Mouse (Mus musculus): ENCODE measurements at regions not wholly inside any gene's neighbourhood (a gene's known extent, or its start where the extent isn't known, plus 50 kb on each side); places are given as distances from the start of the nearest gene placed in this dataset.
"Not testable (repeated sequence)": the region's sequence is repeated elsewhere in the genome, so short reads cannot be mapped to it uniquely, and the experiment has no call there.

DNA sequence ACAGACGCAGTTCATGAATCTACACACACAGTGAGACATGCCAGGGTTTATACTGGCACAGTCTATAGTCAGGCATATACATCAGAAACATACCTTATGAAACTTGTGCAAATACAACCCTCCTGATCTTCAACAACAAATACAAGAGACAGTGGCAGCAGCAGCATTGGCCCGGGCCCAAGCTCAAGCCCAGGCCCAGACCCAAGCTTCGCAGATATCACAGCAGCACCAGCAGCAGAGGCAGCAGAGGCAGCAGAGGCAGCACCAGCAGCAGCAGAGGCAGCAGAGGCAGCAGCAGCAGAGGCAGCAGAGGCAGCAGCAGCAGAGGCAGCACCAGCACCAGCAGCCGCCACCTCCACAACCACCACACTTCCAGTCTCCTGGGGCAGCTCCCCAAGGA, 80.0 kb downstream of the Samd9l start:
- no peak for ATAC-seq (ENCODE audit: insufficient number of reproducible peaks, low FRiP score, low TSS enrichment, low read depth)

DNA sequence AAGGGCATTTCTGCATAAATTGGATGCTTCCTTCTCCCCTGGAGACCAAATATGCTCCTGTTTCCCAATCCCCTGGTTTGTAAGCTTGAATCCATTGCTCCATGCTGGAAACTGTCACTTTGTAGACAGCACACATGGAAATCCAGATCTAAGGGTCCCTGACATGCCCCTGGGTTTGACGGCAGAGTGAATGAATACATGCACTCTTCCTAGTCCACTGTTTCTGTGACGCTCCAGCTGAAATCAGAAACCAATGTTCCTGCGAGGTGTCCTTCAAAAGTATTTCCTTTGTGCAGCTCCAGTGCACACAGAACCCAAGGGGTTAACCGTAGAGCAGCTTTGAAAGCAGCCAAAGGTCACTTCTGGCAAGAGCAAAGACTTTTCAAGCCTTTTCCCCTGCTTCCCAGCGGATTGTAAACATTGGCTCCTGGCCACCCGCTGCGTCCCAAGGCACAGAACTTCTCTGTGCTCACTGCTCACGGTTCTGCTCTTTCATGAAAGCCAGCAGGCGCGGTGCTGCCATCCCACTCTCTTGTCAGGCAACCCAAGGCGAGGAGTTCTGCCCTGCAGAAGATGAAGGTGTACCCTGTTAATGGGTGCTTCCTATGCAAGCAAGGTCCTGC, 91.7 kb downstream of the Samd9l start:
- peak overlapping the region; percentile 76; the same call in 1 of the 2 replicates for H3K27ac ChIP-seq (replicated peaks; ENCODE audit: low read depth, low read length)
- peak; percentile 68 for DNase-seq (ENCODE audit: low spot score)
- H3K9me3 ChIP-seq (ENCODE audit: control insufficient read depth, low read length); H3K9ac ChIP-seq (ENCODE audit: low read length); ATAC-seq (ENCODE audit: insufficient number of reproducible peaks, low FRiP score, low TSS enrichment, low read depth); H3K4me3 ChIP-seq (ENCODE audit: low read depth, low read length); H3K27me3 ChIP-seq (ENCODE audit: control insufficient read depth, insufficient read depth, low read length); H3K36me3 ChIP-seq (ENCODE audit: control insufficient read depth, insufficient read depth, low read length); H3K4me1 ChIP-seq (ENCODE audit: control insufficient read depth, insufficient read depth, low read length): not testable (repeated sequence)
- H3K4me2 ChIP-seq (ENCODE audit: low read depth, severe bottlenecking): peak overlapping the region; percentile 10; the same call in 1 of the 2 replicates
- under 1% methylated on average over 11 of the region's 11 CpGs for WGBS

More for the DNA sequence above, 80.0 kb downstream of the Samd9l start:
- no peak overlapping the region for H3K4me3 ChIP-seq (ENCODE audit: low read depth, low read length)
- no peak overlapping the region for H3K4me2 ChIP-seq (ENCODE audit: low read depth, severe bottlenecking)
- DNase-seq (ENCODE audit: low spot score): no peak
- no peaks in the 10 kb centered on the region; the same call in 1 of the 2 replicates for H3K9me3 ChIP-seq (ENCODE audit: control insufficient read depth, low read length)
- no peak overlapping the region for H3K27ac ChIP-seq (replicated peaks; ENCODE audit: low read depth, low read length)
- no peaks in the 10 kb centered on the region for H3K4me1 ChIP-seq (ENCODE audit: control insufficient read depth, insufficient read depth, low read length)
- H3K27me3 ChIP-seq (ENCODE audit: control insufficient read depth, insufficient read depth, low read length): no peaks in the 10 kb centered on the region
- WGBS: 93% methylated on average over 4 of the region's 4 CpGs
- H3K36me3 ChIP-seq (ENCODE audit: control insufficient read depth, insufficient read depth, low read length): no peaks in the 10 kb centered on the region
- H3K9ac ChIP-seq (ENCODE audit: low read length): no peak overlapping the region

DNA sequence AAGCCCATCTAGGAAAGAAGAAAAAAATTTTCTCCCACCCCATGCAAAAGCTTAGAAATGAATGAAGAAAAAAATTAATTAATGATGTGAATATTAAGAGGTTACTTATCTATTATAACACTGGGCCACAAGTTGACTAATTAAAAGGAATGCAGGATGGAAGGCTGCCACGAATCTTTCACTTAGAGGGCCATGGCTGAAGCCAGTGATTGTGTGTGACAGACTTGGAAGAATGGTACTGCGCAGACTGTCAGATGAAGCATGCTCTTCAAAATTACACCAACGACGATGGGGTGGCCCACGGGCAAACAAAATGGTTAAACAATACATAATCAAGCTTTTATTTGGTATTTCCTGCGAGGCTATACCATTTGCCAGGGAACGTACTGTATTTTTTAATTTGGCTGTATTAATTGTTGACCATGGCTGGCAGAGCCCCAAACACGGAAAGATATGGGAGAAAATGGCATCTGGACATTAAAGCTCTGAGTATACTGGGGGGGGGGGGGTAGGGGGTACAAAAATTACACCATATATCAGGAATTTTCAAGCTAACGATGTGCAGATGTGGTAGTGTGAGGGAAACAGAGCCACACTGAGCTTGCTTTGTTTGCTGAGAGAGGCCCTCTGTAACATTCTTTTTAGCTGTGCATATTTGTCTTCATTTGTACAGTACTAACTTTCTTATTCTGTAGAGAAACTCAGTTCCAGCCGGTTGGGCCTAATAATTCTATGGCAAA, 94.3 kb downstream of the Samd9l start:
- not testable (repeated sequence) for H3K4me3 ChIP-seq (ENCODE audit: low read depth, low read length); H3K9me3 ChIP-seq (ENCODE audit: control insufficient read depth, low read length); H3K9ac ChIP-seq (ENCODE audit: low read length); H3K4me1 ChIP-seq (ENCODE audit: control insufficient read depth, insufficient read depth, low read length); H3K27ac ChIP-seq (replicated peaks; ENCODE audit: low read depth, low read length); H3K36me3 ChIP-seq (ENCODE audit: control insufficient read depth, insufficient read depth, low read length); ATAC-seq (ENCODE audit: insufficient number of reproducible peaks, low FRiP score, low TSS enrichment, low read depth); H3K27me3 ChIP-seq (ENCODE audit: control insufficient read depth, insufficient read depth, low read length); H3K4me2 ChIP-seq (ENCODE audit: low read depth, severe bottlenecking)
- peak; percentile 24 for DNase-seq (ENCODE audit: low spot score)
- 40% methylated on average over 10 of the region's 10 CpGs for WGBS

DNA sequence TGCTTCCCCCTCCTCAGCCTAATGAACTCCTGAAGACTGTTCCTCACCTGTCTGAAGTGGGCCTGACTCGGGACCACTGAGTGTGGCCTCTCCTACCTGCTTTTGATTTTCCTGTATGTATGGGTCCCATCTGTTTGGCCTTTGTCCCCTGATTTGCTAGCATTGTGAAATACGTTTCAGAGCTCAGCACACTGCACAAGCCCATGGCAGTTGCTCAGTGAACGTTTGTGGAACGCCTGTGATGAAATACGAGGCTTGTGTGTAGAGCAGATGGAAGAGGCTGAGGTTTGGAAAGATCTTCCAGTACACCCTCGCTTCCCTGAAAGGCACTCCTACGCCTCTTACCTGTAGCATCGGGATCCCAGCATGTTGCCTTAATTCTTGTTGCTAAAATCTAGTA, 106.1 kb downstream of the Samd9l start:
- not testable (repeated sequence) for H3K9ac ChIP-seq (ENCODE audit: low read length); H3K9me3 ChIP-seq (ENCODE audit: control insufficient read depth, low read length); H3K36me3 ChIP-seq (ENCODE audit: control insufficient read depth, insufficient read depth, low read length); ATAC-seq (ENCODE audit: insufficient number of reproducible peaks, low FRiP score, low TSS enrichment, low read depth); H3K27ac ChIP-seq (replicated peaks; ENCODE audit: low read depth, low read length); H3K27me3 ChIP-seq (ENCODE audit: control insufficient read depth, insufficient read depth, low read length); H3K4me2 ChIP-seq (ENCODE audit: low read depth, severe bottlenecking); H3K4me1 ChIP-seq (ENCODE audit: control insufficient read depth, insufficient read depth, low read length); H3K4me3 ChIP-seq (ENCODE audit: low read depth, low read length); DNase-seq (ENCODE audit: low spot score)
- 79% methylated on average over 8 of the region's 8 CpGs for WGBS

DNA sequence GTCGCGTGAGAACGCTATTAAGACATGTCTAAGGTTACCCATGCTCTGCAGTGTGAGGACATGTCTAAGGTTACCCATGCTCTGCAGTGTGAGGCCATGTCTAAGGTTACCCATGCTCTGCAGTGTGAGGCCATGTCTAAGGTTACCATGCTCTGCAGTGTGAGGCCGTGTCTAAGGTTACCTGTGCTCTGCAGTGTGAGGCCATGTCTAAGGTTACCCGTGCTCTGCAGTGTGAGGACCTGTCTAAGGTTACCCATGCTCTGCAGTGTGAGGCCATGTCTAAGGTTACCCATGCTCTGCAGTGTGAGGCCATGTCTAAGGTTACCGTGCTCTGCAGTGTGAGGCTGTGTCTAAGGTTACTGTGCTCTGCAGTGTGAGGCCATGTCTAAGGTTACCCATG, 107.4 kb downstream of the Samd9l start:
- H3K4me2 ChIP-seq (ENCODE audit: low read depth, severe bottlenecking); H3K36me3 ChIP-seq (ENCODE audit: control insufficient read depth, insufficient read depth, low read length); H3K9me3 ChIP-seq (ENCODE audit: control insufficient read depth, low read length); H3K4me1 ChIP-seq (ENCODE audit: control insufficient read depth, insufficient read depth, low read length); ATAC-seq (ENCODE audit: insufficient number of reproducible peaks, low FRiP score, low TSS enrichment, low read depth); H3K27me3 ChIP-seq (ENCODE audit: control insufficient read depth, insufficient read depth, low read length); H3K27ac ChIP-seq (replicated peaks; ENCODE audit: low read depth, low read length); DNase-seq (ENCODE audit: low spot score); H3K4me3 ChIP-seq (ENCODE audit: low read depth, low read length); H3K9ac ChIP-seq (ENCODE audit: low read length): not testable (repeated sequence)
- WGBS: 95% methylated on average over 6 of the region's 6 CpGs

DNA sequence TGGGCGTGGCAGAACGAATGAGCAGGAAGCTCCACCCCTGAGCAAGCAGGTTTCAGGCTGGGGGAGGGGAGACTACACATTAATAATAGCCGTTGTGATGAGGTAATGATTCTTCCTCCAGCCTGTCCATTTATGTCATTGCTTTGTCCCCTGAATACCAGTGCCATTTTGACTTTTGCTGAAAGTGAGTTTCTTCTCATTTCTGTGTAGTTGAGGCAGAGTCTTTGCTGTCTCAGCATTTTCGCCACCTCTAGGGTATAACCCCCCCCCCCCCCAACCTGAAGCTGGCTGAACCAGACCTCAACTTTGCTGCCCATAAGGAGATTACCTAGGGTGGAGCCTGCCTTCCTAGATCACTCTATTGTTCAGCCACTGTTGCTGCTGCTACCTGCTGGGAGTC, 130.6 kb downstream of the Samd9l start:
- H3K27me3 ChIP-seq (ENCODE audit: control insufficient read depth, insufficient read depth, low read length); H3K27ac ChIP-seq (replicated peaks; ENCODE audit: low read depth, low read length); DNase-seq (ENCODE audit: low spot score); H3K4me1 ChIP-seq (ENCODE audit: control insufficient read depth, insufficient read depth, low read length); H3K4me3 ChIP-seq (ENCODE audit: low read depth, low read length); H3K4me2 ChIP-seq (ENCODE audit: low read depth, severe bottlenecking); H3K9me3 ChIP-seq (ENCODE audit: control insufficient read depth, low read length); H3K9ac ChIP-seq (ENCODE audit: low read length); ATAC-seq (ENCODE audit: insufficient number of reproducible peaks, low FRiP score, low TSS enrichment, low read depth); H3K36me3 ChIP-seq (ENCODE audit: control insufficient read depth, insufficient read depth, low read length): not testable (repeated sequence)
- WGBS: 83% methylated on average over 3 of the region's 4 CpGs

DNA sequence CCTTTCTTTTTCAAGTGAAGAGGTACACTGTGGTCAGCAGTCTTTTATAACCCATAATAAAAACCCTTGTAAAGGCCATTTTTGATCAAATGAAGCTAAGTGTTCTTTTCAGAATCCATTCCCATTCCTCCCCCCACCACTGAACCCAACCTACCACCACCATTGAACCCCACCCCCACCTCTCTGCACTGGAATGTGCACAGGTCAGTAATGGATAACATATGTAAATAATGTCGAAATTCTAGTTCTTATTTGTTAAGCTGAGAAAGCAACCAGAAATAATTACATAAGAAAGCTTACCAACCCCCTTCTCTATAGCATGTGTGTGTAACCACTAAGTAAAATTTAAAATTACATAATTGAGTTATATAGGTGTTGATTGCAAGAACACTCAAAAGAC, 133.9 kb downstream of the Samd9l start:
- H3K4me1 ChIP-seq (ENCODE audit: control insufficient read depth, insufficient read depth, low read length); H3K36me3 ChIP-seq (ENCODE audit: control insufficient read depth, insufficient read depth, low read length): not testable (repeated sequence)
- peak; percentile 13; the same call in 1 of the 2 replicates for ATAC-seq (ENCODE audit: insufficient number of reproducible peaks, low FRiP score, low TSS enrichment, low read depth)

More for the DNA sequence above, 133.9 kb downstream of the Samd9l start:
- H3K4me3 ChIP-seq (ENCODE audit: low read depth, low read length); H3K9me3 ChIP-seq (ENCODE audit: control insufficient read depth, low read length); DNase-seq (ENCODE audit: low spot score); H3K27ac ChIP-seq (replicated peaks; ENCODE audit: low read depth, low read length); H3K9ac ChIP-seq (ENCODE audit: low read length); H3K4me2 ChIP-seq (ENCODE audit: low read depth, severe bottlenecking); H3K27me3 ChIP-seq (ENCODE audit: control insufficient read depth, insufficient read depth, low read length): not testable (repeated sequence)
- 44% methylated on average over 1 of the region's 1 CpGs for WGBS

Data from limb, embryonic 11.5 days (tissue).